19 mouse cellular contexts compared by ENCODE assay signal in the genomic region with DNA sequence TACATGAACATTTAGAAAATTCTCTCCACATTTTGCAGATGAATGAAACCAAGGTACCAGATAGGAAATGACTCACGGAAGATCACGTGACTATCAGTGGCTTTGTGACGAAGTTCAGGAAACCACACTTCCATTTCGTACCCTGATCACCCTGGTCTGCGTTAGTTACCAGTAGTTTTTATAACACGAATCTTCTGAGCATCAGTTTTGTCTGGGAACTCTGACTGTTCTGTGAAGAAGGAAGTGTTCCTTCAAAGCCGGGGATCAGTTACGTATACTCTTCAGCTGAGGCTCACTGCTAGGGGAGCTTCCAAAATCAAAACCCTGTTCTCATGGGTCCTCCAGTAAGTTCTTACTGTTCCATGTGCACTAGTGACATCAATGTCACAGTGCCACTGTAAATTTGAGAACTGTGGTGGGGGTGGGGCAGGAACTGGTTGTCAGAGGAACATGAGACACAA. TPM values are rescaled to one million over a fixed set of nuclear protein-coding genes. Genes with fewer than 3 reads are reported as not detected.
DNase-seq lines count a peak whose midpoint lies in the region; ATAC-seq lines count a peak whose summit lies in the region.
"Had no signal": no experiment of that assay in that cellular context is flagged by ENCODE, and none has a peak within 500 bp of the region (broad histone marks: within the 10 kb centered on the region; RNA-seq: fewer than 3 reads in every experiment).

No protein-coding gene starts in this region.

- no peak overlapping the region for H3K9ac ChIP-seq in hindbrain, embryonic 14.5 days
- H3K9ac ChIP-seq: embryonic facial prominence, embryonic 12.5 days; forebrain, embryonic 15.5 days had no signal

- peak overlapping the region; percentile 75 for H3K27ac ChIP-seq in macrophage
- no peak overlapping the region for H3K27ac ChIP-seq in hindbrain, embryonic 14.5 days
- H3K27ac ChIP-seq: embryonic facial prominence, embryonic 12.5 days; forebrain, embryonic 15.5 days had no signal

- DNase-seq in spleen, adult 12 weeks (ENCODE audit: low spot score) = peak; percentile 38
- no peak for DNase-seq in spleen, postnatal 10 days (ENCODE audit: low spot score in 2 of 2)
- DNase-seq in T-cell, adult 2 months (ENCODE audit: low spot score) = peak; percentile 84
- peak; percentile 80 for DNase-seq in thymus, postnatal 0 days (ENCODE audit: low spot score)
- DNase-seq in right cerebral cortex, postnatal 36 days (ENCODE audit: low spot score in 2 of 2) = no peak
- DNase-seq in layer of hippocampus, adult 18-20 months (ENCODE audit: low spot score in 2 of 2) = no peak
- DNase-seq in hindbrain, embryonic 14.5 days (ENCODE audit: low spot score) = no peak
- DNase-seq: adrenal gland, adult 2 months; cerebellum, adult 18-20 months; gastrocnemius, postnatal 14 days; lung, postnatal 14 days; right cerebral cortex, adult 18-20 months had no signal

- ATAC-seq in hindbrain, embryonic 14.5 days (ENCODE audit: low FRiP score) = no peak
- ATAC-seq: forebrain, embryonic 15.5 days; intestine, postnatal 0 days had no signal

- no peaks in the 10 kb centered on the region for H3K79me2 ChIP-seq in macrophage (ENCODE audit: inconsistent target)

- H3K27me3 ChIP-seq in hindbrain, embryonic 14.5 days (ENCODE audit: control insufficient read depth, insufficient read depth, low read length) = no peaks in the 10 kb centered on the region
- H3K27me3 ChIP-seq: embryonic facial prominence, embryonic 12.5 days; forebrain, embryonic 15.5 days had no signal

- H3K4me1 ChIP-seq in hindbrain, embryonic 14.5 days (replicated peaks; ENCODE audit: control insufficient read depth, insufficient read depth, low read length) = no peaks in the 10 kb centered on the region
- H3K4me1 ChIP-seq: embryonic facial prominence, embryonic 12.5 days; forebrain, embryonic 15.5 days had no signal

- WGBS in macrophage (ENCODE audit: missing documents) = under 1% methylated on average over 8 of the region's 8 CpGs
- 89% methylated on average over 8 of the region's 8 CpGs for WGBS in hindbrain, embryonic 14.5 days

- H3K4me3 ChIP-seq in macrophage (ENCODE audit: inconsistent target) = no peak overlapping the region
- H3K4me3 ChIP-seq in hindbrain, embryonic 14.5 days (replicated peaks; ENCODE audit: low read length) = no peak overlapping the region
- H3K4me3 ChIP-seq: embryonic facial prominence, embryonic 12.5 days; forebrain, embryonic 15.5 days had no signal

- no peaks in the 10 kb centered on the region for H3K9me3 ChIP-seq in hindbrain, embryonic 14.5 days (ENCODE audit: control insufficient read depth, low read length)
- H3K9me3 ChIP-seq: embryonic facial prominence, embryonic 12.5 days; forebrain, embryonic 15.5 days had no signal

- no peaks in the 10 kb centered on the region for H3K36me3 ChIP-seq in macrophage (ENCODE audit: inconsistent target)
- H3K36me3 ChIP-seq in hindbrain, embryonic 14.5 days (replicated peaks; ENCODE audit: control insufficient read depth, insufficient read depth) = no peaks in the 10 kb centered on the region
- H3K36me3 ChIP-seq: embryonic facial prominence, embryonic 12.5 days; forebrain, embryonic 15.5 days had no signal

- H3K4me2 ChIP-seq in hindbrain, embryonic 14.5 days (replicated peaks) = no peak overlapping the region
- H3K4me2 ChIP-seq: embryonic facial prominence, embryonic 12.5 days; forebrain, embryonic 15.5 days had no signal

RNA-seq across cellular contexts. Expression of gene Ninj2, which starts 10.2 kb away (rescaled TPM):
- total RNA-seq in macrophage (2018; cell fraction: chromatin; rRNA removed) = not detected
- total RNA-seq in macrophage (2018; cell fraction: cytosol; rRNA removed) = under 1 TPM in 6 of 26 experiments, not detected in 20; 0.18 to 0.34 (median 0.29) TPM
- total RNA-seq in macrophage (2018; cell fraction: nucleus; rRNA removed) = not detected
- polyA plus RNA-seq in macrophage (2018) = not detected in 3 replicates
- 0.51 and 0.60 TPM in 2 replicates for polyA plus RNA-seq in thymus, postnatal 0 days (2015; fragmentation: Nextera tagmentation; extraction: Ambion mirVana)
- total RNA-seq in layer of hippocampus, adult 18-20 months (2021) = 1 to 10 TPM in 1 of 2 experiments, under 1 TPM in 1; 0.67 to 1.3 TPM
- not detected in 2 replicates for polyA plus RNA-seq in hindbrain, embryonic 14.5 days (2014; fragmentation: Nextera tagmentation; extraction: Ambion mirVana)
- total RNA-seq: adrenal gland, adult 2 months; gastrocnemius, postnatal 14 days had no signal
- polyA plus RNA-seq: adrenal gland, adult 2 months; embryonic facial prominence, embryonic 12.5 days; forebrain, embryonic 15.5 days; heart, postnatal 0 days; intestine, postnatal 0 days; large intestine, adult 2 months; limb, embryonic 11.5 days had no signal

RNA-seq across cellular contexts. Expression of gene Wnk1, which starts 44.5 kb away (rescaled TPM):
- total RNA-seq in macrophage (2018; cell fraction: chromatin; rRNA removed) = 100 to 1,000 TPM; 326 to 868 (median 677) TPM
- 100 to 1,000 TPM; 302 to 479 (median 379) TPM for total RNA-seq in macrophage (2018; cell fraction: cytosol; rRNA removed)
- 1,000 to 10,000 TPM in 2 of 26 experiments, 100 to 1,000 TPM in 24; 335 to 1,077 (median 561) TPM for total RNA-seq in macrophage (2018; cell fraction: nucleus; rRNA removed)
- 206 to 532 TPM (median 350 TPM) in 3 replicates for polyA plus RNA-seq in macrophage (2018)
- polyA plus RNA-seq in thymus, postnatal 0 days (2015; fragmentation: Nextera tagmentation; extraction: Ambion mirVana) = 47.9 and 70.7 TPM in 2 replicates
- 100 to 1,000 TPM; 189 to 190 TPM for total RNA-seq in layer of hippocampus, adult 18-20 months (2021)
- polyA plus RNA-seq in hindbrain, embryonic 14.5 days (2014; fragmentation: Nextera tagmentation; extraction: Ambion mirVana) = 48.4 and 59.1 TPM in 2 replicates

Comparison
In these comparisons a context has a peak if more than half of its experiments do, and no peak if none do; other contexts are left out.
1. DNase-seq: peak in spleen, adult 12 weeks (single experiment), T-cell, adult 2 months (single experiment) and thymus, postnatal 0 days (single experiment); none in spleen, postnatal 10 days (0 of 2), right cerebral cortex, postnatal 36 days (0 of 2), layer of hippocampus, adult 18-20 months (0 of 2) and hindbrain, embryonic 14.5 days (single experiment).